Mouse (Mus musculus): Measurements from ENCODE around the gene Zfp84.

GRCm38 (mm10) chr7:29768980-29769379, 628 bp downstream of the Zfp84 start:
- TF ChIP-seq CTCF (IDR thresholded peaks at IDR 0.05; ENCODE audit: insufficient read depth, low read length) = no peak
- TF ChIP-seq POLR2A (IDR thresholded peaks at IDR 0.05; ENCODE audit: borderline replicate concordance, extremely low read depth, low read depth, low read length) = no peak

All from lung, adult 2 months (tissue).